Mouse (Mus musculus) neural tube, embryonic 11.5 days (tissue): ENCODE data around the gene Stat4. TPM values are rescaled to one million over a fixed set of nuclear protein-coding genes. Genes with fewer than 3 reads are reported as not detected.

Experiments used
- ATAC-seq: fragments of 200-750 bp; cut with Nextera tagmentation; 2 replicates; pipeline ENCODE4 v1.8.0; 2017; ENCODE audit warnings: moderate number of reproducible peaks, mild to moderate bottlenecking, moderate TSS enrichment, moderate library complexity; ENCODE audit not compliant: insufficient read depth, low FRiP score, low TSS enrichment
- DNase-seq: peaks from one replicate; pipeline ENCODE4 v3.0.0-alpha.2; 2015; ENCODE audit warnings: low spot score
- H3K27ac ChIP-seq: fragments of 300-500 bp; sonication (generic); 2 replicates; pipeline ENCODE4 v1.5.1; 2014; ENCODE audit warnings: low read depth, mild to moderate bottlenecking, low read length
- H3K27me3 ChIP-seq: fragments of 300-500 bp; sonication (generic); 2 replicates; pipeline ENCODE4 v1.6.1; 2014; ENCODE audit warnings: mild to moderate bottlenecking, low read length, mixed read lengths; ENCODE audit not compliant: control insufficient read depth, insufficient read depth
- H3K36me3 ChIP-seq: fragments of 300-500 bp; sonication (generic); 2 replicates; pipeline ENCODE4 v1.6.1; 2014; ENCODE audit warnings: mild to moderate bottlenecking, low read length, moderate library complexity, mixed read lengths; ENCODE audit not compliant: control insufficient read depth, insufficient read depth
- H3K4me1 ChIP-seq: fragments of 300-500 bp; sonication (generic); 2 replicates; pipeline ENCODE4 v1.6.1; 2014; ENCODE audit warnings: low read length, mixed read lengths; ENCODE audit not compliant: control insufficient read depth, insufficient read depth
- H3K4me2 ChIP-seq: fragments of 300-500 bp; sonication (generic); 2 replicates; pipeline ENCODE4 v1.6.1; 2014; ENCODE audit warnings: low read depth, mild to moderate bottlenecking, moderate library complexity
- H3K4me3 ChIP-seq: fragments of 300-500 bp; sonication (generic); 2 replicates; pipeline ENCODE4 v1.5.1; 2014; ENCODE audit warnings: low read depth, low read length
- H3K9ac ChIP-seq: fragments of 300-500 bp; sonication (generic); 2 replicates; pipeline ENCODE4 v1.6.1; 2014; ENCODE audit warnings: mild to moderate bottlenecking, low read length
- H3K9me3 ChIP-seq: fragments of 300-500 bp; sonication (generic); 2 replicates; pipeline ENCODE4 v1.6.1; 2016; ENCODE audit warnings: low read length; ENCODE audit not compliant: control insufficient read depth
- WGBS: fragments of 180-500 bp; shearing (Covaris S2); extraction: QIAGEN DNeasy Blood & Tissue Kit; methylation state at CpG from one replicate; pipeline ENCODE4 v1.1.7; 2014; 5-methylcytosine and 5-hydroxymethylcytosine counted together
- polyA plus RNA-seq: library from polyadenylated mRNA; unstranded; fragments of >200 nt; fragmentation: Nextera tagmentation; extraction: Ambion mirVana; gene quantifications from 2 replicates; pipeline ENCODE4 v1.2.1, GENCODE M21; 2014

The Stat4 gene
- polyA plus RNA-seq, 1 experiment from 2014 or later = 1.1 TPM

DNA sequence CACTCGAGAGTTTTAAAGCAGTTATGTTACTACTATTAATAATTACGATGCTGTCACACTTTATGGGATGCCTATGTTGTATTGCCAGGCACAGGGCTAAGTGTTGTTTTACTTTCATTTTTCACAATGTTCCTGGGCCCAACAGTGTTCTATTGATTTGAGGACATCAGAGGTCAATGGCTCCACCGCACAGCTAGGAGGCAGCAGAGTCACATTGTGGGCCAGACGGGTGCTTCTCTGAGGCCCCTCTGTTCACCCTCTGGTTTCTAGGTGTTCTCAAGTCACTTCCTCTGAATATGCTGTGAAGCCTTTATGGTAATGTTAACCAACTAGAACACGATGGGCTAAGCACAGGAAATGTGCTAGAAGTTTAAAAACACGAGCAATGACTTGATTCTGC is 113.5 kb downstream of the Stat4 start:
- DNase-seq = no peak
- H3K4me2 ChIP-seq = no peak overlapping the region
- 74% methylated on average over 6 of the region's 6 CpGs for WGBS

DNA sequence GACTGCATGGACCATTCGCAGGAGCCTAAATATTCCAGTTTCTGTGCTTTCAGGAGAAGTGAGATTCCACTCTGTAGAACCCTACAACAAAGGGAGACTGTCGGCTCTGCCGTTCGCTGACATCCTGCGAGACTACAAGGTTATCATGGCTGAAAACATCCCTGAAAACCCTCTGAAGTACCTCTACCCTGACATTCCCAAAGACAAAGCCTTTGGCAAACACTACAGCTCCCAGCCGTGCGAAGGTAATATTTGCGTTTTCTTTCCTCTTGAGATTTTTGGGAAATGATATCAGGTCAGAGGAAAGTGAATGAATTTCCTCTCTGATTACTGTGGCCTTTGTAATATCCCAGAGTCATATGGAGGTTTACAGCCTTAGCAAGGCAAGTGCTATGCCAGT is 115.8 kb downstream of the Stat4 start:
- ATAC-seq (no peak), DNase-seq (no peak)
- 94% methylated on average over 8 of the region's 8 CpGs for WGBS
- Histone ChIP-seq H3K36me3 (no peaks in the 10 kb centered on the region), H3K4me2 (no peak overlapping the region), H3K9ac (no peak overlapping the region), H3K4me1 (no peaks in the 10 kb centered on the region), H3K9me3 (no peaks in the 10 kb centered on the region), H3K27me3 (no peaks in the 10 kb centered on the region), H3K4me3 (no peak overlapping the region), H3K27ac (no peak overlapping the region)

More for the DNA sequence above, 113.5 kb downstream of the Stat4 start:
- H3K27me3 ChIP-seq = no peaks in the 10 kb centered on the region
- H3K9ac ChIP-seq = no peak overlapping the region
- no peak overlapping the region for H3K27ac ChIP-seq
- H3K4me1 ChIP-seq = no peaks in the 10 kb centered on the region
- ATAC-seq = no peak
- H3K36me3 ChIP-seq = no peaks in the 10 kb centered on the region
- H3K4me3 ChIP-seq = no peak overlapping the region
- no peaks in the 10 kb centered on the region for H3K9me3 ChIP-seq

- ATAC-seq = no peak
- no peaks in the 10 kb centered on the region for H3K27me3 ChIP-seq
- DNase-seq = no peak
- H3K4me3 ChIP-seq = no peak overlapping the region
- H3K9ac ChIP-seq = no peak overlapping the region
- H3K27ac ChIP-seq = no peak overlapping the region
- H3K4me1 ChIP-seq = no peaks in the 10 kb centered on the region
- WGBS = 93% methylated on average over 11 of the region's 11 CpGs
- H3K36me3 ChIP-seq = no peaks in the 10 kb centered on the region
- no peaks in the 10 kb centered on the region for H3K9me3 ChIP-seq
- no peak overlapping the region for H3K4me2 ChIP-seq
Measured at GRCm38 (mm10) chr1:52107206-52107605, 120.3 kb downstream of the Stat4 start.

DNA sequence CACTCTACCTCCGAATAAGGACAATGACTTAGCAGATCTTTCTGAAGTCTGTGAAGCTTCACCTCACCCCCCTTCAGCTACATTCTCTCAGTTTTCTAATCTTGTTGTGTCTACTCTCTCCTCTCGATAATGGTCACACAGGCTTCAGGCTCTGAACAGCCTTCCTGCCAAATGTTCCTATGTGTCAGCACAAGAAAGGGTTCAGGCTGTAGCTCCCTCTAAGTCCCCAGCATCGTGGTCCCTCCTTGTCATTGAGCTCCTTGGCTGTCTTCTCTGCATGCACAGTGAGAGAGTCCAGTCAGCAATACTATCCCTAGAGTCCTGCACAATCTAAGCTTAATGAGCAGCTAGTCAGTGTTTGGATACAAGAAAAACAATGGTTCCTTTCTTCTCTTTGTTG is 124.3 kb downstream of the Stat4 start:
- H3K27ac ChIP-seq = no peak overlapping the region
- no peak for ATAC-seq
- 77% methylated on average over 3 of the region's 3 CpGs for WGBS

GRCm38 (mm10) chr1:52112301-52112700 is 125.4 kb downstream of the Stat4 start:
- Histone ChIP-seq H3K36me3 (no peaks in the 10 kb centered on the region), H3K4me3 (no peak overlapping the region), H3K9ac (no peak overlapping the region), H3K27ac (no peak overlapping the region), H3K4me2 (no peak overlapping the region), H3K4me1 (no peaks in the 10 kb centered on the region), H3K9me3 (no peaks in the 10 kb centered on the region), H3K27me3 (no peaks in the 10 kb centered on the region)
- ATAC-seq (no peak), DNase-seq (no peak)
- WGBS = 88% methylated on average over 1 of the region's 1 CpGs

More for the DNA sequence above, 124.3 kb downstream of the Stat4 start:
- no peak overlapping the region for H3K9ac ChIP-seq
- no peaks in the 10 kb centered on the region for H3K36me3 ChIP-seq
- DNase-seq = no peak
- H3K4me1 ChIP-seq = no peaks in the 10 kb centered on the region
- no peak overlapping the region for H3K4me2 ChIP-seq
- H3K9me3 ChIP-seq = no peaks in the 10 kb centered on the region
- no peaks in the 10 kb centered on the region for H3K27me3 ChIP-seq
- no peak overlapping the region for H3K4me3 ChIP-seq

DNA sequence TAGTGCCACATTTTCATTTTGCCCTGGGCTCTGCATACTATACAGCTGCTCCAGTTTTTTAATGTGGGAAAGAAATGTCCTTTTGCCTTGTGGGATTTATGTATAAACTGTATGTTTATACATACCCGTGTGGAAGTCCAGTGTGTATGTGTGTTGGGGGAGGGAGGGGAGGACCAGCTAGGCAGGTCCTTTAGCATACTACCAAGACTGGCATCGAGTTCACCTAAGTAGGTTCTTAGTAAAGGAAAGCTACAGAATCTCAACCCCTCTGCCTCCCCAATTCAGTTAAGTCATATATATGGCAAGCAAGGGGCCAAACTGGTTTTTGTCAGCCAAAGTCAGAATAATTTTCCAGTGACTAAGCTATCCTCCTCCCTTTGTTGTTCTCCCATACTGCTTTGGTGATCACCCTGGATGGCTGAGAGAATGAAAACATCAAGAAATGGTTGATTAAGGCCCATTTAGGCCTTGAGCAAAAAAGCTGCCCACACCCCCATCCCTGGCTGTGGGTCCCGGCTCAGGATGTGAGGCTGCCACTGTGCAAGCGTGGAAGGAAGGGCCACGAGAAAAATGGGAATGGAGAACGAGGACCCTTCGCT is 126.2 kb downstream of the Stat4 start:
- DNase-seq (no peak), ATAC-seq (peak; percentile 41)
- WGBS = 27% methylated on average over 7 of the region's 7 CpGs
- Histone ChIP-seq H3K4me2 (peak overlapping the region; percentile 42), H3K36me3 (no peaks in the 10 kb centered on the region), H3K4me3 (peak overlapping the region; percentile 19; the same call in 1 of the 2 replicates), H3K27me3 (no peaks in the 10 kb centered on the region), H3K9me3 (no peaks in the 10 kb centered on the region), H3K9ac (peak overlapping the region; percentile 52), H3K4me1 (no peaks in the 10 kb centered on the region), H3K27ac (no peak overlapping the region; the same call in 1 of the 2 replicates)

GRCm38 (mm10) chr1:52113666-52114069 is 126.7 kb downstream of the Stat4 start:
- Histone ChIP-seq H3K4me1 (no peaks in the 10 kb centered on the region), H3K4me3 (peak overlapping the region; percentile 19; the same call in 1 of the 2 replicates), H3K27ac (no peak overlapping the region; the same call in 1 of the 2 replicates), H3K9ac (peak overlapping the region; percentile 52), H3K27me3 (no peaks in the 10 kb centered on the region), H3K4me2 (peak overlapping the region; percentile 42), H3K36me3 (no peaks in the 10 kb centered on the region), H3K9me3 (no peaks in the 10 kb centered on the region)
- ATAC-seq (peak; percentile 93), DNase-seq (peak; percentile 97)
- under 1% methylated on average over 32 of the region's 32 CpGs for WGBS

- Histone ChIP-seq H3K27ac (no peak overlapping the region), H3K4me2 (no peak overlapping the region), H3K4me1 (0 out of 2 replicates have a peak, but pooled peaks cover 2% of the 10 kb centered on the region), H3K36me3 (no peaks in the 10 kb centered on the region), H3K9ac (no peak overlapping the region), H3K4me3 (no peak overlapping the region), H3K27me3 (no peaks in the 10 kb centered on the region), H3K9me3 (no peaks in the 10 kb centered on the region)
- DNase-seq (no peak), ATAC-seq (no peak)
- WGBS = 75% methylated on average over 3 of the region's 3 CpGs
Measured at GRCm38 (mm10) chr1:52116441-52116840, 129.5 kb downstream of the Stat4 start.

DNA sequence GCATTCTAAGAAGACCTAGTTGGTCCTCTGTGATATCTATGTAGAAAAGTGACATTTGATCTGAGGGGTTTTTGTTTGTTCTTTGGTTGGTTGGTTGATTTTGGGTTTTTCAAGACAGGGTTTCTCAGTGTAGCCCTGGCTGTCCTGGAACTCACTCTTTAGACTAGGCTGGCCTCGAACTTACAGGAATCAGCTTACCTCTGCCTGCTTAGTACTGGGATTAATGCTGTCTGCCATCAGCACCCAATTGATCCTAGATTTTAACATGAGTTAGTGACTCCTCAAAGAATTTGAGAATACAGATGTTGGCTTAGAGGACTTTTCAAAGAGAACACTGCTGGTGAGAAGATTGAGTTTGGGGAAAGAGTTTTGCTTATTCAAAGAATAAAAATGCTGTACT is 130.8 kb downstream of the Stat4 start:
- Histone ChIP-seq H3K4me3 (no peak overlapping the region), H3K4me2 (no peak overlapping the region), H3K9ac (no peak overlapping the region), H3K9me3 (no peaks in the 10 kb centered on the region), H3K4me1 (0 out of 2 replicates have a peak, but pooled peaks cover 2% of the 10 kb centered on the region), H3K36me3 (no peaks in the 10 kb centered on the region), H3K27ac (no peak overlapping the region), H3K27me3 (no peaks in the 10 kb centered on the region)
- DNase-seq = no peak
- WGBS = 95% methylated on average over 1 of the region's 1 CpGs
- no peak for ATAC-seq
